Mouse (Mus musculus) heart, embryonic 11.5 days (tissue): Measurements from ENCODE around the gene Zfp518a. TPM values are rescaled to one million over a fixed set of nuclear protein-coding genes. Genes with fewer than 3 reads are reported as not detected.

ENCODE experiments used
- ATAC-seq: fragments of 200-750 bp; cut with Nextera tagmentation; replicated peaks from 2 replicates; pipeline ENCODE4 v1.8.0; 2017; ENCODE audit warnings: moderate library complexity; ENCODE audit not compliant: insufficient number of reproducible peaks, low FRiP score, low TSS enrichment
- H3K27ac ChIP-seq: fragments of 300-500 bp; sonication (generic); 2 replicates; pipeline ENCODE4 v1.5.1; 2014; ENCODE audit warnings: mild to moderate bottlenecking, low read depth, low read length
- H3K27me3 ChIP-seq: fragments of 300-500 bp; sonication (generic); 2 replicates; pipeline ENCODE4 v1.6.1; 2014; ENCODE audit warnings: mild to moderate bottlenecking, low read length, mixed read lengths; ENCODE audit not compliant: control insufficient read depth, insufficient read depth
- H3K36me3 ChIP-seq: fragments of 300-500 bp; sonication (generic); 2 replicates; pipeline ENCODE4 v1.6.1; 2014; ENCODE audit warnings: mild to moderate bottlenecking, low read length, moderate library complexity, mixed read lengths; ENCODE audit not compliant: control insufficient read depth, insufficient read depth
- H3K4me1 ChIP-seq: fragments of 300-500 bp; sonication (generic); 2 replicates; pipeline ENCODE4 v1.6.1; 2014; ENCODE audit warnings: low read length; ENCODE audit not compliant: control insufficient read depth, insufficient read depth
- H3K4me2 ChIP-seq: fragments of 300-500 bp; sonication (generic); 2 replicates; pipeline ENCODE4 v1.6.1; 2014; ENCODE audit warnings: mild to moderate bottlenecking, moderate library complexity
- H3K4me3 ChIP-seq: fragments of 300-500 bp; sonication (generic); 2 replicates; pipeline ENCODE4 v1.5.1; 2014; ENCODE audit warnings: low read depth, low read length
- H3K9ac ChIP-seq: fragments of 300-500 bp; sonication (generic); 2 replicates; pipeline ENCODE4 v1.6.1; 2014; ENCODE audit warnings: mild to moderate bottlenecking, low read depth, low read length, moderate library complexity
- H3K9me3 ChIP-seq: fragments of 300-500 bp; sonication (generic); replicated peaks from 2 replicates; pipeline ENCODE4 v1.6.1; 2016; ENCODE audit warnings: low read length; ENCODE audit not compliant: control insufficient read depth
- WGBS: fragments of 180-500 bp; shearing (Covaris S2); extraction: QIAGEN DNeasy Blood & Tissue Kit; methylation state at CpG from one replicate; pipeline ENCODE4 v1.1.7; 2014; ENCODE audit not compliant: insufficient replicate concordance; 5-methylcytosine and 5-hydroxymethylcytosine counted together
- polyA plus RNA-seq: library from polyadenylated mRNA; unstranded; fragments of >200 nt; fragmentation: Nextera tagmentation; extraction: Ambion mirVana; gene quantifications from 2 replicates; pipeline ENCODE4 v1.2.1, GENCODE M21; 2014

Gene Zfp518a
- polyA plus RNA-seq, 1 experiment from 2014 or later, result 9.1 TPM

- Histone ChIP-seq H3K9me3 (peaks cover under 1% of the 10 kb centered on the region; the same call in 1 of the 2 replicates), H3K27me3 (peaks cover 22% of the 10 kb centered on the region), H3K9ac (no peak overlapping the region), H3K4me1 (no peaks in the 10 kb centered on the region), H3K4me3 (no peak overlapping the region), H3K27ac (no peak overlapping the region), H3K4me2 (no peak overlapping the region), H3K36me3 (no peaks in the 10 kb centered on the region)
- ATAC-seq, result no peak
- WGBS, result 73% methylated on average over 1 of the region's 1 CpGs
Observed at GRCm38 (mm10) chr19:40888887-40889286, 5.6 kb upstream of the Zfp518a start.

- H3K4me1 ChIP-seq, result no peaks in the 10 kb centered on the region
- peaks cover 6% of the 10 kb centered on the region for H3K27me3 ChIP-seq
- peaks cover 3% of the 10 kb centered on the region; the same call in 1 of the 2 replicates for H3K9me3 ChIP-seq
- peak overlapping the region; percentile 94 for H3K27ac ChIP-seq
- no peaks in the 10 kb centered on the region for H3K36me3 ChIP-seq
- peak overlapping the region; percentile 72 for H3K4me3 ChIP-seq
- peak overlapping the region; percentile 90 for H3K9ac ChIP-seq
- WGBS, result 40% methylated on average over 21 of the region's 21 CpGs
- H3K4me2 ChIP-seq, result peak overlapping the region; percentile 78
- ATAC-seq, result peak; percentile 42; the same call in 1 of the 2 replicates
Observed at GRCm38 (mm10) chr19:40894071-40894506, 416 bp upstream of the Zfp518a start.

GRCm38 (mm10) chr19:40895393-40895703, 843 bp downstream of the Zfp518a start:
- Histone ChIP-seq H3K27me3 (peaks cover 6% of the 10 kb centered on the region), H3K36me3 (no peaks in the 10 kb centered on the region), H3K9ac (peak overlapping the region; percentile 90), H3K4me2 (peak overlapping the region; percentile 78), H3K27ac (peak overlapping the region; percentile 94; the same call in 1 of the 2 replicates), H3K4me1 (no peaks in the 10 kb centered on the region), H3K4me3 (peak overlapping the region; percentile 72), H3K9me3 (peaks cover 3% of the 10 kb centered on the region; the same call in 1 of the 2 replicates)
- WGBS, result 2% methylated on average over 6 of the region's 6 CpGs
- ATAC-seq, result no peak

- Histone ChIP-seq H3K36me3 (no peaks in the 10 kb centered on the region), H3K27ac (no peak overlapping the region), H3K4me3 (no peak overlapping the region), H3K9ac (no peak overlapping the region), H3K4me2 (no peak overlapping the region), H3K9me3 (no peaks in the 10 kb centered on the region), H3K4me1 (no peaks in the 10 kb centered on the region), H3K27me3 (no peaks in the 10 kb centered on the region)
- WGBS, result 68% methylated on average over 9 of the region's 9 CpGs
- ATAC-seq, result no peak
Observed at GRCm38 (mm10) chr19:40931581-40932369, 37.3 kb downstream of the Zfp518a start.

GRCm38 (mm10) chr19:40935376-40935775, 40.9 kb downstream of the Zfp518a start:
- no peak for ATAC-seq
- no peaks in the 10 kb centered on the region for H3K27me3 ChIP-seq
- WGBS, result 44% methylated on average over 8 of the region's 8 CpGs
- H3K4me3 ChIP-seq, result no peak overlapping the region
- no peak overlapping the region for H3K4me2 ChIP-seq
- no peaks in the 10 kb centered on the region for H3K4me1 ChIP-seq
- H3K9ac ChIP-seq, result no peak overlapping the region
- no peaks in the 10 kb centered on the region for H3K36me3 ChIP-seq
- 0 out of 2 replicates have a peak, but pooled peaks cover 2% of the 10 kb centered on the region for H3K9me3 ChIP-seq
- H3K27ac ChIP-seq, result no peak overlapping the region

- 46% methylated on average over 5 of the region's 5 CpGs for WGBS
- no peak for ATAC-seq
- Histone ChIP-seq H3K9ac (no peak overlapping the region), H3K9me3 (0 out of 2 replicates have a peak, but pooled peaks cover 2% of the 10 kb centered on the region), H3K4me2 (no peak overlapping the region), H3K4me1 (peaks cover under 1% of the 10 kb centered on the region; the same call in 1 of the 2 replicates), H3K27ac (no peak overlapping the region), H3K36me3 (no peaks in the 10 kb centered on the region), H3K4me3 (no peak overlapping the region), H3K27me3 (no peaks in the 10 kb centered on the region)
Observed at GRCm38 (mm10) chr19:40936038-40936437, 41.5 kb downstream of the Zfp518a start.

GRCm38 (mm10) chr19:40943552-40943951, 49.0 kb downstream of the Zfp518a start:
- Histone ChIP-seq H3K27me3 (no peaks in the 10 kb centered on the region), H3K4me3 (no peak overlapping the region), H3K4me2 (no peak overlapping the region), H3K36me3 (no peaks in the 10 kb centered on the region), H3K9ac (no peak overlapping the region), H3K4me1 (peaks cover 13% of the 10 kb centered on the region), H3K9me3 (0 out of 2 replicates have a peak, but pooled peaks cover 2% of the 10 kb centered on the region), H3K27ac (no peak overlapping the region)
- ATAC-seq, result no peak
- WGBS, result 85% methylated on average over 7 of the region's 7 CpGs

GRCm38 (mm10) chr19:40946937-40947577, 52.6 kb downstream of the Zfp518a start:
- 78% methylated on average over 4 of the region's 4 CpGs for WGBS

More at GRCm38 (mm10) chr19:40946937-40947577, 52.6 kb downstream of the Zfp518a start:
- H3K4me1 ChIP-seq, result peaks cover 3% of the 10 kb centered on the region
- H3K4me2 ChIP-seq, result no peak overlapping the region
- ATAC-seq, result no peak
- H3K4me3 ChIP-seq, result no peak overlapping the region
- H3K9me3 ChIP-seq, result no peaks in the 10 kb centered on the region
- no peak overlapping the region for H3K9ac ChIP-seq
- no peaks in the 10 kb centered on the region for H3K27me3 ChIP-seq
- no peaks in the 10 kb centered on the region for H3K36me3 ChIP-seq
- no peak overlapping the region for H3K27ac ChIP-seq
